Mouse (Mus musculus) hindbrain, embryonic 15.5 days (tissue): ENCODE results near the gene Mfrp. TPM values are rescaled to one million over a fixed set of nuclear protein-coding genes. Genes with fewer than 3 reads are reported as not detected.

Experiments used
- ATAC-seq: fragments of 200-750 bp; cut with Nextera tagmentation; 2 replicates; pipeline ENCODE4 v1.8.0; 2017; ENCODE audit warnings: low read depth, moderate number of reproducible peaks, moderate TSS enrichment; ENCODE audit not compliant: low FRiP score
- H3K27ac ChIP-seq: fragments of 300-500 bp; sonication (generic); replicated peaks from 2 replicates; pipeline ENCODE4 v1.5.1; 2015; ENCODE audit warnings: mild to moderate bottlenecking, inconsistent platforms
- H3K27me3 ChIP-seq: fragments of 300-500 bp; sonication (generic); 2 replicates; pipeline ENCODE4 v1.6.1; 2015; ENCODE audit warnings: control low read depth, inconsistent platforms
- H3K36me3 ChIP-seq: fragments of 300-500 bp; sonication (generic); 2 replicates; pipeline ENCODE4 v1.6.1; 2015; ENCODE audit warnings: control low read depth, inconsistent platforms
- H3K4me1 ChIP-seq: fragments of 300-500 bp; sonication (generic); replicated peaks from 2 replicates; pipeline ENCODE4 v1.6.1; 2015; ENCODE audit warnings: control low read depth, inconsistent platforms
- H3K4me2 ChIP-seq: fragments of 300-500 bp; sonication (generic); 2 replicates; pipeline ENCODE4 v1.6.1; 2015; ENCODE audit warnings: moderate library complexity, mild to moderate bottlenecking, inconsistent platforms
- H3K4me3 ChIP-seq: fragments of 300-500 bp; sonication (generic); 2 replicates; pipeline ENCODE4 v1.5.1; 2015; ENCODE audit warnings: mild to moderate bottlenecking, inconsistent platforms
- H3K9ac ChIP-seq: fragments of 300-500 bp; sonication (generic); 2 replicates; pipeline ENCODE4 v1.6.1; 2015; ENCODE audit warnings: inconsistent platforms
- H3K9me3 ChIP-seq: fragments of 300-500 bp; sonication (generic); 2 replicates; pipeline ENCODE4 v1.6.1; 2016; ENCODE audit warnings: control low read depth, inconsistent platforms
- WGBS: fragments of 180-500 bp; shearing (Covaris S2); methylation state at CpG from one replicate; pipeline ENCODE4 v1.1.7; 2015; 5-methylcytosine and 5-hydroxymethylcytosine counted together
- polyA plus RNA-seq: library from polyadenylated mRNA; unstranded; fragments of >200 nt; fragmentation: Nextera tagmentation; extraction: Ambion mirVana; gene quantifications from 2 replicates; pipeline ENCODE4 v1.2.1, GENCODE M21; 2015

Mfrp gene
- polyA plus RNA-seq, 1 experiment from 2014 or later = 0.13 TPM

GRCm38 (mm10) chr9:44072599-44072915, 29.0 kb upstream of the Mfrp start:
- Histone ChIP-seq H3K27ac (peak overlapping the region; percentile 76), H3K4me2 (peak overlapping the region; percentile 29), H3K9ac (no peak overlapping the region), H3K9me3 (no peaks in the 10 kb centered on the region), H3K4me1 (peaks cover 23% of the 10 kb centered on the region), H3K4me3 (no peak overlapping the region), H3K36me3 (no peaks in the 10 kb centered on the region), H3K27me3 (no peaks in the 10 kb centered on the region)
- WGBS = 16% methylated on average over 4 of the region's 4 CpGs
- ATAC-seq = peak; percentile 69

GRCm38 (mm10) chr9:44073115-44073514, 28.4 kb upstream of the Mfrp start:
- peaks cover 22% of the 10 kb centered on the region for H3K4me1 ChIP-seq
- H3K27me3 ChIP-seq = no peaks in the 10 kb centered on the region

GRCm38 (mm10) chr9:44074395-44075275, 26.9 kb upstream of the Mfrp start:
- no peak overlapping the region for H3K27ac ChIP-seq
- no peaks in the 10 kb centered on the region for H3K9me3 ChIP-seq
- no peaks in the 10 kb centered on the region for H3K27me3 ChIP-seq
- H3K4me1 ChIP-seq = peaks cover 31% of the 10 kb centered on the region
- H3K9ac ChIP-seq = no peak overlapping the region
- H3K4me3 ChIP-seq = no peak overlapping the region
- WGBS = 61% methylated on average over 9 of the region's 9 CpGs
- H3K36me3 ChIP-seq = no peaks in the 10 kb centered on the region
- H3K4me2 ChIP-seq = no peak overlapping the region
- no peak for ATAC-seq

More at GRCm38 (mm10) chr9:44073115-44073514, 28.4 kb upstream of the Mfrp start:
- no peaks in the 10 kb centered on the region for H3K36me3 ChIP-seq
- H3K4me2 ChIP-seq = peak overlapping the region; percentile 23; the same call in 1 of the 2 replicates
- H3K9ac ChIP-seq = no peak overlapping the region
- WGBS = 28% methylated on average over 5 of the region's 5 CpGs
- peak overlapping the region; percentile 28; the same call in 1 of the 2 replicates for H3K27ac ChIP-seq
- no peaks in the 10 kb centered on the region for H3K9me3 ChIP-seq
- no peak for ATAC-seq
- no peak overlapping the region for H3K4me3 ChIP-seq

DNA sequence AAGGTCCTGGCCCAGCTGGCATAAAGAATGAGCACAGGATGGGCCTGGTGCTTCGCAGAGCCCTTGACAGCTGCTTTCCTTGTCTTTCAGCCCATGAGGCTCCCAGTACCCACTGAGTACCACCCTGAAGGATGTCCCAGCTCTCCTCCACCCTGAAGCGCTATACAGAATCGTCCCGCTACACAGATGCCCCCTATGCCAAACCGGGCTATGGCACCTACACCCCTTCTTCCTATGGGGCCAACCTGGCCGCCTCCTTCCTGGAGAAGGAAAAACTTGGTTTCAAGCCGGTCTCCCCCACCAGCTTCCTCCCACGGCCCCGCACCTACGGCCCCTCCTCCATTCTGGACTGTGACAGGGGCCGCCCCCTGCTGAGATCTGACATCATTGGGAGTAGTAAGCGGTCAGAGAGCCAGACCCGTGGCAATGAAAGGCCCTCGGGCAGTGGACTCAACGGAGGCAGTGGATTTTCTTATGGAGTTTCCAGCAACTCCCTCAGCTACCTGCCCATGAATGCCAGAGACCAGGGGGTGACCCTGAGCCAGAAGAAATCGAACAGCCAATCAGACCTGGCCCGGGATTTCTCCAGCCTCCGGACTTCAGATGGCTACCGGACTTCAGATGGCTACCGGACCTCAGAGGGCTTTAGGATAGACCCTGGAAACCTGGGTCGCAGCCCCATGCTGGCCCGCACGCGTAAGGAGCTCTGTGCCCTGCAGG, 26.1 kb upstream of the Mfrp start:
- WGBS = 70% methylated on average over 24 of the region's 24 CpGs
- no peak overlapping the region for H3K4me2 ChIP-seq
- no peak overlapping the region for H3K9ac ChIP-seq
- H3K27me3 ChIP-seq = no peaks in the 10 kb centered on the region
- ATAC-seq = no peak
- no peak overlapping the region for H3K27ac ChIP-seq
- no peak overlapping the region for H3K4me3 ChIP-seq
- H3K36me3 ChIP-seq = no peaks in the 10 kb centered on the region
- peaks cover 31% of the 10 kb centered on the region for H3K4me1 ChIP-seq
- no peaks in the 10 kb centered on the region for H3K9me3 ChIP-seq

- 70% methylated on average over 16 of the region's 16 CpGs for WGBS
- Histone ChIP-seq H3K9me3 (no peaks in the 10 kb centered on the region), H3K36me3 (no peaks in the 10 kb centered on the region), H3K4me2 (no peak overlapping the region), H3K4me1 (peaks cover 31% of the 10 kb centered on the region), H3K4me3 (no peak overlapping the region), H3K27ac (no peak overlapping the region), H3K9ac (no peak overlapping the region), H3K27me3 (no peaks in the 10 kb centered on the region)
- no peak for ATAC-seq
Measured at GRCm38 (mm10) chr9:44075996-44076763, 25.3 kb upstream of the Mfrp start.

DNA sequence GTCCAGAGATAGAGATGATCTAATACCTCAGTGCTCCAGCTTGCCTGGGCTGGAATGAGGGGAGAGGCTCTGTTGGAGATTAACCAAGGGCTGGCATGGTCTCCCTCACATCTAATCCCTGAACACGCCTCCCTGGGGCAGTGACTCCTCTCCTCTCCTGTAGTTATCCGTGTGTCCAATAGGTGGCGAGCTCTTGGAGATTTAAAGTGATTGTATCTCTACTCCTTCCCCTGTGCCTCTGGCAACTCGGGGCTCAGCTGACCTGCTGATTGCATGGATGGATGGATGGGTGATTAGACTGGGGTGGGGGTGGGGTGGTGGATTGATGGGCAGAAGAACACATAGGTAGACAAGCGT, 24.8 kb upstream of the Mfrp start:
- Histone ChIP-seq H3K9ac (no peak overlapping the region), H3K4me1 (peaks cover 29% of the 10 kb centered on the region), H3K4me2 (no peak overlapping the region), H3K4me3 (no peak overlapping the region), H3K27ac (no peak overlapping the region), H3K36me3 (no peaks in the 10 kb centered on the region), H3K27me3 (no peaks in the 10 kb centered on the region), H3K9me3 (no peaks in the 10 kb centered on the region)
- no peak for ATAC-seq
- 16% methylated on average over 5 of the region's 5 CpGs for WGBS

GRCm38 (mm10) chr9:44077266-44077910, 24.1 kb upstream of the Mfrp start:
- Histone ChIP-seq H3K4me1 (peaks cover 22% of the 10 kb centered on the region), H3K9me3 (no peaks in the 10 kb centered on the region), H3K9ac (no peak overlapping the region), H3K27ac (no peak overlapping the region), H3K4me3 (no peak overlapping the region), H3K36me3 (no peaks in the 10 kb centered on the region), H3K4me2 (no peak overlapping the region), H3K27me3 (peaks cover 3% of the 10 kb centered on the region; the same call in 1 of the 2 replicates)
- 86% methylated on average over 11 of the region's 11 CpGs for WGBS
- no peak for ATAC-seq

- H3K4me1 ChIP-seq = peaks cover 18% of the 10 kb centered on the region
- no peak overlapping the region for H3K9ac ChIP-seq
- H3K4me2 ChIP-seq = 0 out of 2 replicates have a peak overlapping the region, but pooled peaks have one; percentile 6
- no peak overlapping the region for H3K4me3 ChIP-seq
- H3K27me3 ChIP-seq = peaks cover 10% of the 10 kb centered on the region
- no peak overlapping the region for H3K27ac ChIP-seq
- WGBS = 85% methylated on average over 10 of the region's 10 CpGs
- ATAC-seq = no peak
- H3K36me3 ChIP-seq = no peaks in the 10 kb centered on the region
- H3K9me3 ChIP-seq = no peaks in the 10 kb centered on the region
Measured at GRCm38 (mm10) chr9:44078136-44078797, 23.3 kb upstream of the Mfrp start.

GRCm38 (mm10) chr9:44078955-44079756, 22.4 kb upstream of the Mfrp start:
- Histone ChIP-seq H3K36me3 (no peaks in the 10 kb centered on the region), H3K27ac (no peak overlapping the region), H3K9ac (no peak overlapping the region), H3K27me3 (peaks cover 14% of the 10 kb centered on the region), H3K4me3 (no peak overlapping the region), H3K9me3 (no peaks in the 10 kb centered on the region), H3K4me1 (peaks cover 24% of the 10 kb centered on the region), H3K4me2 (0 out of 2 replicates have a peak overlapping the region, but pooled peaks have one; percentile 6)
- 41% methylated on average over 15 of the region's 16 CpGs for WGBS
- peak; percentile 73 for ATAC-seq

- no peak for ATAC-seq
- Histone ChIP-seq H3K27me3 (peaks cover 14% of the 10 kb centered on the region), H3K4me3 (no peak overlapping the region), H3K9ac (no peak overlapping the region), H3K4me2 (no peak overlapping the region), H3K27ac (no peak overlapping the region), H3K9me3 (no peaks in the 10 kb centered on the region), H3K36me3 (no peaks in the 10 kb centered on the region), H3K4me1 (peaks cover 34% of the 10 kb centered on the region)
- WGBS = 77% methylated on average over 10 of the region's 10 CpGs
Measured at GRCm38 (mm10) chr9:44079997-44080780, 21.3 kb upstream of the Mfrp start.
